ENCODE assay signal across 8 mouse cellular contexts in genomic region chr2:127133621-127134461, GRCm38 (mm10). TPM values are rescaled to one million over a fixed set of nuclear protein-coding genes. Genes with fewer than 3 reads are reported as not detected.
DNase-seq lines count a peak whose midpoint lies in the region; ATAC-seq lines count a peak whose summit lies in the region.

Gene Ncaph (minus strand): TSS chr2:127133954.

- H3K27me3 ChIP-seq in intestine, embryonic 14.5 days (replicated peaks; ENCODE audit: control insufficient read depth, insufficient read depth, low read length), result no peaks in the 10 kb centered on the region

- peak; percentile 89 for ATAC-seq in intestine, embryonic 14.5 days (replicated peaks; ENCODE audit: low FRiP score, low TSS enrichment, low read depth)

- H3K9me3 ChIP-seq in intestine, embryonic 14.5 days (ENCODE audit: control insufficient read depth, low read length), result no peaks in the 10 kb centered on the region

- under 1% methylated on average over 53 of the region's 57 CpGs for WGBS in intestine, embryonic 14.5 days

- H3K9ac ChIP-seq in intestine, embryonic 14.5 days (ENCODE audit: low read length), result peak within 1 kb of the TSS; percentile 62

- H3K27ac ChIP-seq in intestine, embryonic 14.5 days (ENCODE audit: low read depth), result peak within 1 kb of the TSS; percentile 87

- H3K4me2 ChIP-seq in intestine, embryonic 14.5 days (ENCODE audit: low read length), result peak within 1 kb of the TSS; percentile 59

- H3K36me3 ChIP-seq in intestine, embryonic 14.5 days (ENCODE audit: control insufficient read depth, insufficient read depth, low read length), result no peaks in the 10 kb centered on the region; the same call in 1 of the 2 replicates

- DNase-seq in adipocyte (ENCODE audit: low spot score), result peak; percentile 90
- DNase-seq in embryo, embryonic 10 days (ENCODE audit: low spot score), result peak; percentile 97
- peak; percentile 92 for DNase-seq in gastrocnemius, postnatal 14 days
- DNase-seq in intestine, embryonic 14.5 days (ENCODE audit: low spot score), result peak; percentile 100
- DNase-seq in left cerebral cortex, postnatal 14 days (ENCODE audit: low spot score in 2 of 2), result peak; percentile 87 to 92
- DNase-seq in mesoderm, embryonic 11.5 days (ENCODE audit: low read depth, low spot score), result peak; percentile 93
- peak; percentile 81 to 84 for DNase-seq in right cerebral cortex, postnatal 36 days (ENCODE audit: low spot score in 2 of 2)
- peak; percentile 93 for DNase-seq in yolk sac, embryonic 10.5 days (ENCODE audit: low spot score)

- peak within 1 kb of the TSS; percentile 63 for H3K4me3 ChIP-seq in intestine, embryonic 14.5 days (ENCODE audit: low read depth, low read length)

- peaks cover 14% of the 10 kb centered on the region for H3K4me1 ChIP-seq in intestine, embryonic 14.5 days (replicated peaks; ENCODE audit: control insufficient read depth, insufficient read depth, low read length)

- intact Hi-C loops in gastrocnemius, postnatal 14 days (cut with DNase I; ENCODE audit: low total_unique reads), result no loop called here
- intact Hi-C loops in left cerebral cortex, postnatal 14 days (cut with DNase I), result no loop called here

RNA-seq across cellular contexts. Expression of gene Ncaph, which starts in this region (rescaled TPM):
- 1 to 10 TPM; 4.5 to 6.6 TPM for total RNA-seq in gastrocnemius, postnatal 14 days (2021)
- 82.5 and 88.2 TPM in 2 replicates for polyA plus RNA-seq in intestine, embryonic 14.5 days (2014; fragmentation: Nextera tagmentation; extraction: Ambion mirVana)
- total RNA-seq in left cerebral cortex, postnatal 14 days (2021), result 1 to 10 TPM; 3.7 to 4.2 TPM

Comparison
In these comparisons a context has a peak if more than half of its experiments do, and no peak if none do; other contexts are left out.
1. Peak in every context shown above with its lines: DNase-seq, ATAC-seq, H3K4me3 ChIP-seq and H3K27ac ChIP-seq.